Mouse (Mus musculus): ENCODE measurements around the gene Olfr866. TPM values are rescaled to one million over a fixed set of nuclear protein-coding genes. Genes with fewer than 3 reads are reported as not detected.

The Olfr866 gene
- not detected for polyA plus RNA-seq (2014; fragmentation: Illumina TruSeq; extraction: RNeasy Lipid Tissue Mini Kit (QIAGEN cat#74804); ENCODE audit: low read depth, low replicate concordance)

GRCm38 (mm10) chr9:20027935-20028334, at the start of gene Olfr866:
Olfr866 (minus strand) TSS chr9:20028035.

GRCm38 (mm10) chr9:20057462-20057861, 29.6 kb upstream of the Olfr866 start, which contains the start of gene Olfr867:
Olfr867 (minus strand) TSS chr9:20057562.

Other genes with a start within 250 kb of the Olfr866 start
- not detected for gene Olfr58, start 247.8 kb downstream of the Olfr866 start, polyA plus RNA-seq (2014; fragmentation: Illumina TruSeq; extraction: RNeasy Lipid Tissue Mini Kit (QIAGEN cat#74804); ENCODE audit: low read depth, low replicate concordance)
- not detected for gene Olfr859, start 223.1 kb downstream of the Olfr866 start, polyA plus RNA-seq (2014; fragmentation: Illumina TruSeq; extraction: RNeasy Lipid Tissue Mini Kit (QIAGEN cat#74804); ENCODE audit: low read depth, low replicate concordance)
- gene Olfr860, start 178.3 kb downstream of the Olfr866 start, polyA plus RNA-seq (2014; fragmentation: Illumina TruSeq; extraction: RNeasy Lipid Tissue Mini Kit (QIAGEN cat#74804); ENCODE audit: low read depth, low replicate concordance): not detected
- gene Olfr862, start 140.0 kb downstream of the Olfr866 start, polyA plus RNA-seq (2014; fragmentation: Illumina TruSeq; extraction: RNeasy Lipid Tissue Mini Kit (QIAGEN cat#74804); ENCODE audit: low read depth, low replicate concordance): not detected
- not detected for gene Olfr77, start 111.2 kb downstream of the Olfr866 start, polyA plus RNA-seq (2014; fragmentation: Illumina TruSeq; extraction: RNeasy Lipid Tissue Mini Kit (QIAGEN cat#74804); ENCODE audit: low read depth, low replicate concordance)
- not detected for gene Olfr867, start 29.5 kb upstream of the Olfr866 start, polyA plus RNA-seq (2014; fragmentation: Illumina TruSeq; extraction: RNeasy Lipid Tissue Mini Kit (QIAGEN cat#74804); ENCODE audit: low read depth, low replicate concordance)
- gene Olfr868, start 70.6 kb upstream of the Olfr866 start, polyA plus RNA-seq (2014; fragmentation: Illumina TruSeq; extraction: RNeasy Lipid Tissue Mini Kit (QIAGEN cat#74804); ENCODE audit: low read depth, low replicate concordance): not detected
- gene Olfr869, start 101.0 kb upstream of the Olfr866 start, polyA plus RNA-seq (2014; fragmentation: Illumina TruSeq; extraction: RNeasy Lipid Tissue Mini Kit (QIAGEN cat#74804); ENCODE audit: low read depth, low replicate concordance): not detected
- not detected for gene Olfr870, start 146.0 kb upstream of the Olfr866 start, polyA plus RNA-seq (2014; fragmentation: Illumina TruSeq; extraction: RNeasy Lipid Tissue Mini Kit (QIAGEN cat#74804); ENCODE audit: low read depth, low replicate concordance)
- gene Olfr871, start 184.2 kb upstream of the Olfr866 start, polyA plus RNA-seq (2014; fragmentation: Illumina TruSeq; extraction: RNeasy Lipid Tissue Mini Kit (QIAGEN cat#74804); ENCODE audit: low read depth, low replicate concordance): not detected
- not detected for gene Olfr872, start 209.1 kb upstream of the Olfr866 start, polyA plus RNA-seq (2014; fragmentation: Illumina TruSeq; extraction: RNeasy Lipid Tissue Mini Kit (QIAGEN cat#74804); ENCODE audit: low read depth, low replicate concordance)

Data from heart, adult 10 weeks (tissue).